Mouse (Mus musculus): ENCODE data around the gene Slc16a13. TPM values are rescaled to one million over a fixed set of nuclear protein-coding genes. Genes with fewer than 3 reads are reported as not detected.
A peak's percentile ranks its signal among the peaks of the same experiment; 100 is the strongest.

Slc16a13 gene
- polyA plus RNA-seq, 1 experiment, result 4.8 TPM

- peak overlapping the region; percentile 92 for H3K4me2 ChIP-seq (ENCODE audit: low read depth)
- H3K27me3 ChIP-seq (ENCODE audit: control insufficient read depth, insufficient read depth, insufficient read length), result no peaks in the 10 kb centered on the region
- TF ChIP-seq POLR2AphosphoS2 (IDR thresholded peaks at IDR 0.05; ENCODE audit: insufficient read length, low read depth) (peak; percentile 54), E2F4 (IDR thresholded peaks at IDR 0.05; ENCODE audit: insufficient read depth) (no peak), CEBPB (IDR thresholded peaks at IDR 0.05; ENCODE audit: insufficient read depth, poor library complexity, severe bottlenecking) (no peak), MYOD1 (IDR thresholded peaks at IDR 0.05; ENCODE audit: control insufficient read depth in 1 of 3, insufficient read length in 2 of 3, low read depth in 2 of 3) (no peak), SRF (IDR thresholded peaks at IDR 0.05; ENCODE audit: control insufficient read depth, insufficient read length, low read depth) (no peak), TCF3 (IDR thresholded peaks at IDR 0.05; ENCODE audit: insufficient read length, low read depth) (no peak), POLR2A (IDR thresholded peaks at IDR 0.05; ENCODE audit: insufficient read length, low read depth) (no peak)
- H3K79me2 ChIP-seq (ENCODE audit: control insufficient read depth, insufficient read depth), result no peaks in the 10 kb centered on the region
- peak overlapping the region; percentile 30 for H3K4me3 ChIP-seq
- H3K36me3 ChIP-seq (ENCODE audit: control insufficient read depth, insufficient read depth), result no peaks in the 10 kb centered on the region
- H3ac ChIP-seq (ENCODE audit: control insufficient read depth, insufficient read length), result no peak overlapping the region
Observed at GRCm38 (mm10) chr11:70215301-70215700, 5.6 kb downstream of the Slc16a13 start.

GRCm38 (mm10) chr11:70214856-70215209 is 6.0 kb downstream of the Slc16a13 start:
- peak overlapping the region; percentile 6 for H3ac ChIP-seq (ENCODE audit: control insufficient read depth, insufficient read length)
- H3K27me3 ChIP-seq (ENCODE audit: control insufficient read depth, insufficient read depth, insufficient read length), result no peaks in the 10 kb centered on the region
- TF ChIP-seq TCF3 (IDR thresholded peaks at IDR 0.05; ENCODE audit: insufficient read length, low read depth), result no peak
- no peak for TF ChIP-seq MYOG (IDR thresholded peaks at IDR 0.05; ENCODE audit: control insufficient read depth in 1 of 3, insufficient read depth in 1 of 3, insufficient read length in 2 of 3, low read depth in 2 of 3)
- no peak for TF ChIP-seq MAX (IDR thresholded peaks at IDR 0.05; ENCODE audit: low read depth)
- no peak for TF ChIP-seq E2F4 (IDR thresholded peaks at IDR 0.05; ENCODE audit: insufficient read depth)
- TF ChIP-seq TCF12 (IDR thresholded peaks at IDR 0.05; ENCODE audit: insufficient read depth, poor library complexity, severe bottlenecking), result no peak
- no peak for TF ChIP-seq POLR2AphosphoS2 (IDR thresholded peaks at IDR 0.05; ENCODE audit: insufficient read length, low read depth)
- no peak for TF ChIP-seq REST (IDR thresholded peaks at IDR 0.05; ENCODE audit: insufficient read depth, insufficient read length)
- TF ChIP-seq SRF (IDR thresholded peaks at IDR 0.05; ENCODE audit: control insufficient read depth, insufficient read length, low read depth), result no peak
- no peak for TF ChIP-seq CEBPB (IDR thresholded peaks at IDR 0.05; ENCODE audit: insufficient read depth, poor library complexity, severe bottlenecking)
- TF ChIP-seq MYOD1 (IDR thresholded peaks at IDR 0.05; ENCODE audit: control insufficient read depth in 1 of 3, insufficient read length in 2 of 3, low read depth in 2 of 3), result no peak
- TF ChIP-seq USF1 (IDR thresholded peaks at IDR 0.05; ENCODE audit: low read depth), result no peak
- H3K4me3 ChIP-seq, result peak overlapping the region; percentile 30
- H3K79me2 ChIP-seq (ENCODE audit: control insufficient read depth, insufficient read depth), result no peaks in the 10 kb centered on the region
- H3K36me3 ChIP-seq (ENCODE audit: control insufficient read depth, insufficient read depth), result no peaks in the 10 kb centered on the region
- peak overlapping the region; percentile 92 for H3K4me2 ChIP-seq (ENCODE audit: low read depth)

- no peaks in the 10 kb centered on the region for H3K36me3 ChIP-seq (ENCODE audit: control insufficient read depth, insufficient read depth)
- H3K4me3 ChIP-seq, result peak overlapping the region; percentile 30
- H3K27me3 ChIP-seq (ENCODE audit: control insufficient read depth, insufficient read depth, insufficient read length), result no peaks in the 10 kb centered on the region
- peak overlapping the region; percentile 6 for H3ac ChIP-seq (ENCODE audit: control insufficient read depth, insufficient read length)
- H3K4me2 ChIP-seq (ENCODE audit: low read depth), result peak overlapping the region; percentile 92
- no peaks in the 10 kb centered on the region for H3K79me2 ChIP-seq (ENCODE audit: control insufficient read depth, insufficient read depth)
- TF ChIP-seq CEBPB (IDR thresholded peaks at IDR 0.05; ENCODE audit: insufficient read depth, poor library complexity, severe bottlenecking) (no peak), SRF (IDR thresholded peaks at IDR 0.05; ENCODE audit: control insufficient read depth, insufficient read length, low read depth) (no peak), REST (IDR thresholded peaks at IDR 0.05; ENCODE audit: insufficient read depth, insufficient read length) (no peak), E2F4 (IDR thresholded peaks at IDR 0.05; ENCODE audit: insufficient read depth) (no peak), USF1 (IDR thresholded peaks at IDR 0.05; ENCODE audit: low read depth) (no peak), MYOD1 (IDR thresholded peaks at IDR 0.05; ENCODE audit: control insufficient read depth in 1 of 3, insufficient read length in 2 of 3, low read depth in 2 of 3) (no peak), POLR2A (IDR thresholded peaks at IDR 0.05; ENCODE audit: insufficient read length, low read depth) (peak; percentile 12), TCF12 (IDR thresholded peaks at IDR 0.05; ENCODE audit: insufficient read depth, poor library complexity, severe bottlenecking) (no peak), POLR2AphosphoS2 (IDR thresholded peaks at IDR 0.05; ENCODE audit: insufficient read length, low read depth) (no peak)
Observed at GRCm38 (mm10) chr11:70214191-70214855, 6.5 kb downstream of the Slc16a13 start.

GRCm38 (mm10) chr11:70213736-70214135 is 7.1 kb downstream of the Slc16a13 start:
- Histone ChIP-seq H3K4me3 (peak overlapping the region; percentile 30), H3K4me2 (ENCODE audit: low read depth) (peak overlapping the region; percentile 92), H3ac (ENCODE audit: control insufficient read depth, insufficient read length) (peak overlapping the region; percentile 6), H3K27me3 (ENCODE audit: control insufficient read depth, insufficient read depth, insufficient read length) (no peaks in the 10 kb centered on the region), H3K36me3 (ENCODE audit: control insufficient read depth, insufficient read depth) (no peaks in the 10 kb centered on the region), H3K79me2 (ENCODE audit: control insufficient read depth, insufficient read depth) (no peaks in the 10 kb centered on the region)
- TF ChIP-seq TCF3 (IDR thresholded peaks at IDR 0.05; ENCODE audit: insufficient read length, low read depth) (no peak), TCF12 (IDR thresholded peaks at IDR 0.05; ENCODE audit: insufficient read depth, poor library complexity, severe bottlenecking) (no peak), POLR2AphosphoS2 (IDR thresholded peaks at IDR 0.05; ENCODE audit: insufficient read length, low read depth) (no peak), USF1 (IDR thresholded peaks at IDR 0.05; ENCODE audit: low read depth) (no peak), MYOD1 (IDR thresholded peaks at IDR 0.05; ENCODE audit: control insufficient read depth in 1 of 3, insufficient read length in 2 of 3, low read depth in 2 of 3) (no peak), REST (IDR thresholded peaks at IDR 0.05; ENCODE audit: insufficient read depth, insufficient read length) (no peak), POLR2A (IDR thresholded peaks at IDR 0.05; ENCODE audit: insufficient read length, low read depth) (no peak), E2F4 (IDR thresholded peaks at IDR 0.05; ENCODE audit: insufficient read depth) (no peak)

- H3K4me2 ChIP-seq (ENCODE audit: low read depth), result peak overlapping the region; percentile 92
- TF ChIP-seq REST (IDR thresholded peaks at IDR 0.05; ENCODE audit: insufficient read depth, insufficient read length), result no peak
- no peak for TF ChIP-seq SRF (IDR thresholded peaks at IDR 0.05; ENCODE audit: control insufficient read depth, insufficient read length, low read depth)
- no peak for TF ChIP-seq E2F4 (IDR thresholded peaks at IDR 0.05; ENCODE audit: insufficient read depth)
- no peak for TF ChIP-seq TCF3 (IDR thresholded peaks at IDR 0.05; ENCODE audit: insufficient read length, low read depth)
- TF ChIP-seq MAX (IDR thresholded peaks at IDR 0.05; ENCODE audit: low read depth), result no peak
- no peak for TF ChIP-seq MYOG (IDR thresholded peaks at IDR 0.05; ENCODE audit: control insufficient read depth in 1 of 3, insufficient read depth in 1 of 3, insufficient read length in 2 of 3, low read depth in 2 of 3)
- no peak for TF ChIP-seq POLR2AphosphoS2 (IDR thresholded peaks at IDR 0.05; ENCODE audit: insufficient read length, low read depth)
- TF ChIP-seq MYOD1 (IDR thresholded peaks at IDR 0.05; ENCODE audit: control insufficient read depth in 1 of 3, insufficient read length in 2 of 3, low read depth in 2 of 3), result no peak
- no peak for TF ChIP-seq CEBPB (IDR thresholded peaks at IDR 0.05; ENCODE audit: insufficient read depth, poor library complexity, severe bottlenecking)
- TF ChIP-seq TCF12 (IDR thresholded peaks at IDR 0.05; ENCODE audit: insufficient read depth, poor library complexity, severe bottlenecking), result no peak
- no peak for TF ChIP-seq USF1 (IDR thresholded peaks at IDR 0.05; ENCODE audit: low read depth)
- no peak for TF ChIP-seq POLR2A (IDR thresholded peaks at IDR 0.05; ENCODE audit: insufficient read length, low read depth)
- H3ac ChIP-seq (ENCODE audit: control insufficient read depth, insufficient read length), result no peak overlapping the region
- no peak overlapping the region for H3K4me3 ChIP-seq
- H3K79me2 ChIP-seq (ENCODE audit: control insufficient read depth, insufficient read depth), result no peaks in the 10 kb centered on the region
- H3K27me3 ChIP-seq (ENCODE audit: control insufficient read depth, insufficient read depth, insufficient read length), result no peaks in the 10 kb centered on the region
- no peaks in the 10 kb centered on the region for H3K36me3 ChIP-seq (ENCODE audit: control insufficient read depth, insufficient read depth)
Observed at GRCm38 (mm10) chr11:70212896-70213295, 8.0 kb downstream of the Slc16a13 start.

All from myocyte (in vitro differentiated cells).